Mouse (Mus musculus): ENCODE results near the gene Dnajc6.

Dnajc6 gene

GRCm38 (mm10) chr4:101637472-101637871, 141.0 kb downstream of the Dnajc6 start:
- DNase-seq (ENCODE audit: low spot score in 2 of 2) = no peak

GRCm38 (mm10) chr4:101640631-101641030, 144.2 kb downstream of the Dnajc6 start:
- DNase-seq (ENCODE audit: low spot score in 2 of 2) = no peak

GRCm38 (mm10) chr4:101642708-101643107, 146.3 kb downstream of the Dnajc6 start:
- no peak for DNase-seq (ENCODE audit: low spot score in 2 of 2)

GRCm38 (mm10) chr4:101643216-101643615, 146.8 kb downstream of the Dnajc6 start:
- no peak for DNase-seq (ENCODE audit: low spot score in 2 of 2)

GRCm38 (mm10) chr4:101646857-101647195, 150.4 kb downstream of the Dnajc6 start:
- DNase-seq (ENCODE audit: low spot score in 2 of 2) = no peak

DNA sequence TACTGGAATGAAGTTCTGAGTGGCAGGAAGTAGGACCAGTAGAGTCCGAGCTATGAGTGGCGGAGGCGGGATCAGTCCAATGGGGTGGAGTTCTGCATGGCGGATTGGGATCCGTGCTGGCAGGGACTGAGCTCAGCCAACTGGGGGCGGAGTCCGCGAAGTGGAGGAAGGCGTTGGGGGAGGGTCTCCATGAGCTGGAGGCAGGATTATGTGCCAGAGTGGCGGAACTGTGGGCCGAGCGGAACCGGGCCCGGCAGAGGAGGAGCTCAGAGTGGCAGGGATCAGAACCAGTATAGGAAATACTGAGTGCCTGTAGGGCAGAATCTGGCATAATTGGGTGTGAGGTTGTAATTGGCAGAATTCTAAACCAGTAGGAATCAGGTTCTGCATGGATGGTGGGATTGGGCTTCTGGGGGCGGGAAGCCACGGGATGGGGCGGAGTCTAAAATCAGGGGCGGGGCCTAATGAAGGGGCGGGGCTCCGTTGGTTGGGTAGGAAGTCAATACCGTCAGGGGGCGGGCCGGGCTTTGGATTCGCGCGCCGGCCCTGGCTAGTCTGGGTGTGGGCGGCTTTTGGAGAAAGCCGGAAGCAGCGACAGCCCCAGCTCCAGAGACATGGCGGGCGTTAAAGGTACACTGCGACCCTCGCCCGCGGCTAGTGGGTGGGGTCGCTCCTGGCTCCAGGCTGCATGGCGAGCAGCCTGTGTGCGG, 150.9 kb downstream of the Dnajc6 start, which contains the start of gene Leprot:
Gene Leprot (plus strand): TSS at position 523 of the 710 bp plus-strand sequence.
- peak; percentile 100 for DNase-seq (ENCODE audit: low spot score in 2 of 2)

DNA sequence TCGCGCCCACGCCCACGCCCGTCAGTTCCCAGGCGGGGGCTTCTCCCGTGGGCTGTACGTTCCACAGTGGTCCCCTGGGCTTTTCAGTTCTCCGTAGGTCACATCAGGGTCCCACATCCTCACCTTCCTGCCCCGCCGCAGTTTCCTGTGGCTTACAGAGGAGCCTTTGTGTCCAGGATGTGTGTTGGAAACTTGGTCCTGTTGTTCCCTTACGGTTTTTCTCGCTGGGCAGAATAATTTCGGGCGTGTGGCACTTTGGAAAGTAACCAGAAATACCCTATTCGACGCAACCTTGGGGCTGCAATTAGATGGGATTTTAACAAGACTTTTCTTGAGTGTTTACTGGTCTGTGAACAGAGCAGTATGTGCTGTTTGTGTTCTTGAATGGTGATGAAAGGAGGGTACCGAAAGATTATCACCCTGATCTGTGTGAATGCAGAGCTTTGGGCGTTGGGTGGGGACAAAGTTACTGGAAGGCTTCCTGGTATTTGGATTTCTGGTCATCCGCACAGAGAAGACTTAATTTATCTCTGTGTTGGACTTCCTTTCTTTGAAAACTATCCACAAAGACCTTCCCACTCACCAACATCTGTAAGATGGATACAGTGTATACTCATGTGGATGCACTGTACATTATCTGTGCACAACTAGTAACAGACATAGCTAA, 151.7 kb downstream of the Dnajc6 start:
- DNase-seq (ENCODE audit: low spot score in 2 of 2) = no peak

GRCm38 (mm10) chr4:101648745-101649144, 152.3 kb downstream of the Dnajc6 start:
- no peak for DNase-seq (ENCODE audit: low spot score in 2 of 2)

- DNase-seq (ENCODE audit: low spot score in 2 of 2) = no peak
These were observed 154.5 kb downstream of the Dnajc6 start for GRCm38 (mm10) chr4:101650961-101651360.

- no peak for DNase-seq (ENCODE audit: low spot score in 2 of 2)
These were observed 157.8 kb downstream of the Dnajc6 start for GRCm38 (mm10) chr4:101654256-101654655.

GRCm38 (mm10) chr4:101654788-101655414, 158.5 kb downstream of the Dnajc6 start:
- DNase-seq (ENCODE audit: low spot score in 2 of 2) = no peak

DNA sequence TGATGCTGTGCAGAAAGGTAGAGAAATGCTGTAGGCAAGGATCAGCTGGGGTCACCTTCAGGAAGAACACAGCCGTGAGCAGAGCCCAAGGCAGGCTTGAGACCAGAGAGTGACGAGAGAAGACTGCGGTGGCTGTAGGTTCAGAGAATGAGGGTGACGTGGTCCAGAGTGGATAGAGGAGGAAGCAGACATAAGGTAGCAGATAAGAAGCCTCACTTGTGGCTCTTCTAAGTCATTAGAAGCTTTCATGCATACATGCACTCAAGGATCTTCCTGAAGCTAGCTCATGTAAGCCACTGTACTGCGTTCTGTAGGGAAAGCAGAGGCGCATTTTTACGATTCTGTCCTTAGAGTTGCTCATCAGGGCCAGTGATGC, 159.0 kb downstream of the Dnajc6 start:
- DNase-seq (ENCODE audit: low spot score in 2 of 2) = no peak

GRCm38 (mm10) chr4:101656056-101656455, 159.6 kb downstream of the Dnajc6 start:
- DNase-seq (ENCODE audit: low spot score in 2 of 2) = peak in 1 of 2 experiments; percentile 23

GRCm38 (mm10) chr4:101656956-101657570, 160.6 kb downstream of the Dnajc6 start:
- DNase-seq (ENCODE audit: low spot score in 2 of 2) = no peak

GRCm38 (mm10) chr4:101664160-101664750, 167.8 kb downstream of the Dnajc6 start:
- DNase-seq (ENCODE audit: low spot score in 2 of 2) = peak in 1 of 2 experiments; percentile 56

DNA sequence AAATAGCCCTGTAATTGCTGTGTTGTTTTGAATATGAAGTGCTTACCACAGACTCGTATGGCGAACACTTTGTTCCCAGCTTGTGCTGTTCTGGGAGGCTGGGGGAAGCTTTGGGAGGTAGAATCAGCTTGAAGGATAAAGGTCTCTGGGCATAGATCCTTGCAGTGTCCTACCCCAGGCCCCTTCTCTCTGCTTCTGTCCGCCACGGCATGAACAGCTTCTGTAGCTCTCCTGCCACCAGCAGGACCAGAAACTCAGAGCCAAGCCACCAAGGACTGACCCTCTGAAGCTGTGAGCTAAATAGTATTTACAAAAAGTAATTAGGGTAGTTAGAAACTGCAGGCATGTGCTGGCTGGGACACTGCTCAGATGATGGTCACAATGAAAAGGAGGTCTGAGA, 168.3 kb downstream of the Dnajc6 start:
- no peak for DNase-seq (ENCODE audit: low spot score in 2 of 2)

DNA sequence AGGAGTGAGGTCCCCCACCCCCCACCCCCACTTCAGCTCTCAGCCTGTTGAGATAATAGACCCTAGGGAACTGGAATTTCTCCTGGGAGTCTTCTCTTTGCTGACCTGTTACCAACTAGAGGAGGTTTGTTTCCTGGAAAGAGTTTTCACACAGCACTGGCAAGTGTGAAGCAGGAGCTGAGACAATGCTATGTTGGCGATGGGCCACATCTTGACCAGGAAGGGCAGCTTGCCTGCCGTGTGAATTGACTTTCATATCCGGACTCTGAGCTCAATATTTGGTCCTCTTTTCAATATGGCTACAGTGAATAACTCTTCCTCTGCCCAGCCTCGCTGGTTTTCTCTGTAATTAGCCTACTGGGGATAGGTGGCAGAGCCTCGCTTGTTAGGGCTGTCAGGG, 172.7 kb downstream of the Dnajc6 start:
- no peak for DNase-seq (ENCODE audit: low spot score in 2 of 2)

GRCm38 (mm10) chr4:101669811-101670210, 173.4 kb downstream of the Dnajc6 start:
- DNase-seq (ENCODE audit: low spot score in 2 of 2) = no peak

- no peak for DNase-seq (ENCODE audit: low spot score in 2 of 2)
These were observed 178.3 kb downstream of the Dnajc6 start for GRCm38 (mm10) chr4:101674790-101675189.

DNA sequence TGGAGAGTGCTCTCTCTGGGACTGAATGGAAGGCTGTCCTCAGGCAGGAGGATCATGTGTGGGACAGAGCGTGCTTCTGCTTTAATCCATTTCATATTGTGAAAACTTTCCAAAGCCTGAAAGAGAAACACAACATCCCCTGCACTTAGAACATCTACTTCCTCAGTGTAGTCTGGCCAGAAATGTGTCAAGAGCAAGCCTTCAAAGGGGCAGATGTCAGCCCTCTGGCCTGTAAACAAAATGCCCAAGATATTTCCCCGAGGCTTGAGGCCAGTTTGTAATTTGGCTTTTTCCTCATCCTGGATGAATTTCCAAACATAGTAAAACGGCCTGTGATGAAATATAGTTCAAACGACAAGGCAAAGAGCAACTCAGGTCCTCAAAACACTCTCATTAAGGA, 179.3 kb downstream of the Dnajc6 start:
- no peak for DNase-seq (ENCODE audit: low spot score in 2 of 2)

DNA sequence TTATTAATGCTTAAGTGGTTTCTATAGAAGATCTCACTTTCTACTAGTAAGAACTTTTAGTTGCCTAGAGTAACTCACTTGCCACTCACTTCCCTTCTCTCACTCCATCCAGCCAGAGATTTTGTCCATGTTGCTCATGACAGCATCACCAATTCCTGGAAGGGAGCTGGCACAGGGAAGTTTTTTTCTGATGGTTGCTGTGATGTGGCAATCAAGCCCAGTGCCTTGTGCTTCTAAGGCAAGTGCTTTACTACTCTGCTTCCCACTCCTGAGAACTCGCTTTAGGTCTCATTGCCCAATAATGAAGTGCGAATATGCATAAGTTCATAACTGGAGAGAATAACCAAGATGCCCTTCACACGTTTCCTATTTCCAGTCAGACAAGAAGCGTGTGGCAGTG, 186.2 kb downstream of the Dnajc6 start:
- no peak for DNase-seq (ENCODE audit: low spot score in 2 of 2)

GRCm38 (mm10) chr4:101683086-101683485, 186.6 kb downstream of the Dnajc6 start:
- no peak for DNase-seq (ENCODE audit: low spot score in 2 of 2)
